Mouse (Mus musculus) activated CD4-positive, CD25-positive, alpha-beta regulatory T cell, adult 9 weeks (primary cell): ENCODE results near the gene Gm17727. TPM values are rescaled to one million over a fixed set of nuclear protein-coding genes. Genes with fewer than 3 reads are reported as not detected.

Experiments
- polyA plus RNA-seq: library from polyadenylated mRNA; unstranded; fragments of 100-300 nt; shearing (Covaris generic); gene quantifications from one replicate; pipeline ENCODE4 v1.2.1, GENCODE M21; 2017

Gm17727 gene
- polyA plus RNA-seq: not detected

DNA sequence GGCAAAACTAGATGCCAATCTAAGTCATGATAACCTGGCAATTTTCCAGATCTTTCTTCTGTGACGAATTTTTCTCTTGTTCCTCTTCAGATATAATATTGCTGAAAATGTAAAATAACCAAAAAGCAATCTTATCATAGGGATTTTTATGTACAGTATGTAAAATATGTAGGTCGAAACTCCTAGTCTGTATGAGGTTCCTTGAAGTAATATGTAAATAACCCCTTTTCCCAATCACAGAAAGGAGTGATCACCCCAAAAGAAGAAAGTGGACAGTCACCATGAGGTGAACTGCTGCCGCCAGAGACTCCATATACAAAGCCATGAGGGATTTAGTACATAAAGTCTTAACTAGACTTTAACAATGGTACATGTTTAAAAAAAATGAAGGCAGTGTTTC is at the start of gene Gm17727:
Gm17727 (minus strand) TSS at position 101 of the 400 bp plus-strand sequence.

DNA sequence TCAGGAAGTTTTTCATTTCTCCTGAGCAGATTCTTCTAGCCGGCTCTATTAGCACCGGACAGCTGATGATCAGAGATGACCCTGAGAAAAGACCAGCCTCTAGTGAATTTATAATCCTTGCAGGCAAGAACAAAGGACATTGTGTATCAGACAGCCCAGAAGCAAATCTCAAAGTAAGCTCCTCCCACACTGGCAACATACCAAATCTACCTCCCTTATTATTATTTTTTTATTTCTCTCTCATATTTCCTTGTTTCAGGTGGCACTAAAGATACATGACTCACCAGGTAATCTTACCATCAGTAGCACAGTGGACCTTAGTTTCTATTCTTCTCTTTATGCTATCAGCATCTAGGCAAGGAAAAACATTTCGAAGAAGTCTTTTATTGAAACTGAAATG is 12.1 kb upstream of the Gm17727 start, which contains the start of the genes Gm27235 and D730048I06Rik:
Gm27235 (minus strand) TSS at position 101 of the 400 bp plus-strand sequence.
D730048I06Rik (minus strand) TSS at position 112 of the 400 bp plus-strand sequence.

DNA sequence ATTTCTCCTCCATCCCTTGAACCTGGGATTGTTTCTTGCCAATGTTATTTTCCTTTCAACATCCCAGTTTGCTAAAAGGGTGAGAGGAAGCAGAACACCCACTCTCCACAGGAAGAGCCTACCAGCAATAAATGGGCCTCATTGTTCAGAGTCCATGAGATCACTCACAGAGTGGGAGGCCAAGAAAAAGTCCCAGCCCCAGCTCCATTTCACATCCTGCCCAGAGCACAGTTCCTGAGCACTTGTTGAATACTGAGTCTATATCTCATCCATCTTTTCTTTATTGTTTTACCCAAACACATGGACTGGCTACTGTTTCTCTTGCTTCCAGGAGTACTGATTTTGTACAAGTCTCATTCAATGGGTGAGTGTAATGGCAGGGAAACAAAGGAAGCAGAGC is 37.2 kb downstream of the Gm17727 start, which contains the start of gene Gm17677:
Gm17677 (plus strand) TSS at position 301 of the 400 bp plus-strand sequence.

Other genes starting within 250 kb of the Gm17727 start
- gene Ddx25, start 219.6 kb downstream of the Gm17727 start, polyA plus RNA-seq: 0.09 TPM
- 42.1 TPM for gene Pus3, start 219.5 kb downstream of the Gm17727 start, polyA plus RNA-seq
- gene Pate2, start 207.8 kb downstream of the Gm17727 start, polyA plus RNA-seq: not detected
- gene Hyls1, start 207.7 kb downstream of the Gm17727 start, polyA plus RNA-seq: 11.9 TPM
- not detected for gene Pate4, start 166.2 kb downstream of the Gm17727 start, polyA plus RNA-seq
- gene Pate3, start 129.9 kb downstream of the Gm17727 start, polyA plus RNA-seq: not detected
- gene Pate1, start 90.7 kb downstream of the Gm17727 start, polyA plus RNA-seq: not detected
- gene Gm17677, start 37.1 kb downstream of the Gm17727 start, polyA plus RNA-seq: not detected
- gene Gm27235, start 12.0 kb upstream of the Gm17727 start, polyA plus RNA-seq: not detected
- not detected for gene D730048I06Rik, start 12.0 kb upstream of the Gm17727 start, polyA plus RNA-seq
- gene 9230110F15Rik, start 66.0 kb upstream of the Gm17727 start, polyA plus RNA-seq: not detected
- gene 9230113P08Rik, start 130.3 kb upstream of the Gm17727 start, polyA plus RNA-seq: not detected